In genomic region chr14:43804435-43804834, GRCm38 (mm10) we compare ENCODE assay signal across 30 mouse cellular contexts. TPM values are rescaled to one million over a fixed set of nuclear protein-coding genes. Genes with fewer than 3 reads are reported as not detected.
DNase-seq lines count a peak whose midpoint lies in the region; ATAC-seq and TF ChIP-seq lines count a peak whose summit lies in the region.
"Not testable (repeated sequence)": the region's sequence is repeated elsewhere in the genome, so short reads cannot be mapped to it uniquely, and the experiment has no call there.
"Had no signal": no experiment of that assay in that cellular context is flagged by ENCODE, and none has a peak within 500 bp of the region (broad histone marks: within the 10 kb centered on the region; RNA-seq: fewer than 3 reads in every experiment).

No protein-coding gene starts in this region.

- not testable (repeated sequence) for DNase-seq in forebrain, postnatal 0 days; heart, postnatal 0 days (ENCODE audit: low spot score); kidney, adult 2 months; left cerebral cortex, adult 2 months (ENCODE audit: extremely low spot score in 1 of 2, low spot score in 2 of 2); liver, postnatal 0 days; midbrain, postnatal 0 days (ENCODE audit: low spot score)

- not testable (repeated sequence) for H3K9me3 ChIP-seq in forebrain, postnatal 0 days (ENCODE audit: low read length); heart, postnatal 0 days (replicated peaks; ENCODE audit: control insufficient read depth, low read length); liver, postnatal 0 days (ENCODE audit: low read length); midbrain, postnatal 0 days (ENCODE audit: low read length)

- intact Hi-C loops in left cerebral cortex, adult 2 months (cut with DNase I), result not testable (repeated sequence)

- WGBS in forebrain, postnatal 0 days, result 16% methylated on average over 7 of the region's 7 CpGs
- WGBS in heart, postnatal 0 days, result 15% methylated on average over 7 of the region's 7 CpGs
- WGBS in kidney, adult 2 months, result 14% methylated on average over 7 of the region's 7 CpGs
- 6% methylated on average over 5 of the region's 7 CpGs for WGBS in liver, postnatal 0 days (ENCODE audit: insufficient replicate concordance)
- WGBS in midbrain, postnatal 0 days, result 10% methylated on average over 7 of the region's 7 CpGs

- H3K4me3 ChIP-seq in forebrain, postnatal 0 days (ENCODE audit: low read depth, low read length); heart, postnatal 0 days (ENCODE audit: low read depth, low read length); kidney, adult 2 months (ENCODE audit: insufficient read depth, low read depth, low read length); left cerebral cortex, adult 2 months; liver, postnatal 0 days (ENCODE audit: low read depth, low read length); midbrain, postnatal 0 days (ENCODE audit: low read depth, low read length): not testable (repeated sequence)

- not testable (repeated sequence) for H3K27me3 ChIP-seq in forebrain, postnatal 0 days (ENCODE audit: insufficient read depth, low read length); heart, postnatal 0 days (ENCODE audit: control insufficient read depth, insufficient read depth, low read length); kidney, adult 2 months (replicated peaks; ENCODE audit: control insufficient read depth, insufficient read depth, low read length); liver, postnatal 0 days (ENCODE audit: insufficient read depth, low read length); midbrain, postnatal 0 days (ENCODE audit: insufficient read depth, low read length)

- H3K36me3 ChIP-seq in forebrain, postnatal 0 days (ENCODE audit: insufficient read depth); heart, postnatal 0 days (replicated peaks; ENCODE audit: control insufficient read depth, insufficient read depth, low read length); kidney, adult 2 months (ENCODE audit: control insufficient read depth, insufficient read depth, low read length); liver, postnatal 0 days (replicated peaks; ENCODE audit: insufficient read depth, low read length); midbrain, postnatal 0 days (ENCODE audit: insufficient read depth, low read length): not testable (repeated sequence)

- H3K4me1 ChIP-seq in forebrain, postnatal 0 days (ENCODE audit: insufficient read depth); heart, postnatal 0 days (ENCODE audit: control insufficient read depth, insufficient read depth); kidney, adult 2 months (ENCODE audit: control insufficient read depth, insufficient read depth, low read length); liver, postnatal 0 days (ENCODE audit: insufficient read depth); midbrain, postnatal 0 days (ENCODE audit: insufficient read depth, low read length): not testable (repeated sequence)

- not testable (repeated sequence) for H3K9ac ChIP-seq in forebrain, postnatal 0 days; heart, postnatal 0 days (replicated peaks; ENCODE audit: low read depth, low read length); liver, postnatal 0 days (replicated peaks); midbrain, postnatal 0 days (replicated peaks; ENCODE audit: low read length, poor library complexity, severe bottlenecking)

- not testable (repeated sequence) for TF ChIP-seq POLR2A in kidney, adult 2 months (IDR thresholded peaks at IDR 0.05; ENCODE audit: low read depth, low read length)

- H3K4me2 ChIP-seq in forebrain, postnatal 0 days (ENCODE audit: low read depth); heart, postnatal 0 days (ENCODE audit: low read depth, low read length); liver, postnatal 0 days (ENCODE audit: low read depth, low read length); midbrain, postnatal 0 days (ENCODE audit: low read depth, low read length, poor library complexity, severe bottlenecking): not testable (repeated sequence)

- not testable (repeated sequence) for H3K27ac ChIP-seq in forebrain, postnatal 0 days (ENCODE audit: low read depth, low read length); heart, postnatal 0 days (ENCODE audit: low read depth); kidney, adult 2 months (ENCODE audit: insufficient read depth, low read depth, low read length); left cerebral cortex, adult 2 months; liver, postnatal 0 days (ENCODE audit: low read depth); midbrain, postnatal 0 days (ENCODE audit: low read depth, low read length)

- TF ChIP-seq CTCF in forebrain, postnatal 0 days (IDR thresholded peaks at IDR 0.05; ENCODE audit: low read depth), result peak; percentile 36; the same call in 1 of the 2 replicates
- peak; percentile 28 for TF ChIP-seq CTCF in heart, postnatal 0 days (IDR thresholded peaks at IDR 0.05; ENCODE audit: low read depth)
- 0 out of 2 replicates have a peak, but pooled peaks have one; percentile 12 for TF ChIP-seq CTCF in kidney, adult 2 months (conservative IDR thresholded peaks at IDR 0.05; ENCODE audit: insufficient read depth, insufficient read length, low read depth, low read length)
- TF ChIP-seq CTCF in left cerebral cortex, adult 2 months (IDR thresholded peaks at IDR 0.05), result peak; percentile 38
- TF ChIP-seq CTCF in liver, postnatal 0 days (IDR thresholded peaks at IDR 0.05; ENCODE audit: low read depth), result peak; percentile 48
- peak; percentile 48 for TF ChIP-seq CTCF in midbrain, postnatal 0 days (IDR thresholded peaks at IDR 0.05)

- not testable (repeated sequence) for ATAC-seq in forebrain, postnatal 0 days; heart, postnatal 0 days (ENCODE audit: insufficient read depth, low read depth); liver, postnatal 0 days; midbrain, postnatal 0 days (ENCODE audit: low FRiP score)

- not testable (repeated sequence) for TF ChIP-seq EP300 in heart, postnatal 0 days (IDR thresholded peaks at IDR 0.05; ENCODE audit: low read depth); liver, postnatal 0 days (IDR thresholded peaks at IDR 0.05; ENCODE audit: low read depth)

RNA-seq across cellular contexts. Expression of gene Gm8180, which starts 19.9 kb away (rescaled TPM):
- total RNA-seq in forebrain, postnatal 0 days (2014; rRNA removed), result not detected in 2 replicates
- not detected in 2 replicates for polyA plus RNA-seq in forebrain, postnatal 0 days (2015; fragmentation: Nextera tagmentation; extraction: Ambion mirVana)
- not detected in 2 replicates for total RNA-seq in heart, postnatal 0 days (2014; rRNA removed; ENCODE audit: low replicate concordance)
- not detected in 2 replicates for polyA plus RNA-seq in heart, postnatal 0 days (2015; fragmentation: Nextera tagmentation; extraction: Ambion mirVana)
- polyA plus RNA-seq in kidney, adult 2 months (2012; rRNA removed), result not detected in 2 replicates
- total RNA-seq in left cerebral cortex, adult 2 months (2021), result not detected
- polyA plus RNA-seq in liver, postnatal 0 days (2015; fragmentation: Nextera tagmentation; extraction: Ambion mirVana), result not detected in 2 replicates
- total RNA-seq in midbrain, postnatal 0 days (2014; rRNA removed), result not detected in 2 replicates
- polyA plus RNA-seq in midbrain, postnatal 0 days (2015; fragmentation: Nextera tagmentation; extraction: Ambion mirVana), result not detected in 2 replicates
- total RNA-seq: adrenal gland, adult 18-20 months; adrenal gland, postnatal 10 days; adrenal gland, postnatal 36 days; ES-E14; gastrocnemius, adult 8-10 months; gastrocnemius, postnatal 25 days; heart, adult 18-20 months; heart, postnatal 25 days; hematopoietic stem cell, adult 5-6 weeks had no signal
- polyA plus RNA-seq: C2C12; CD4-positive, CD25-positive, alpha-beta regulatory T cell, adult 4 months; embryonic facial prominence, embryonic 11.5 days; embryonic facial prominence, embryonic 14.5 days; forebrain, embryonic 10.5 days; forebrain, embryonic 13.5 days; forebrain, embryonic 16.5 days; frontal cortex, adult 2 months; gonadal fat pad, adult 2 months; heart, embryonic 10.5 days; heart, embryonic 13.5 days; heart, embryonic 16.5 days; hindbrain, embryonic 12.5 days; hindbrain, embryonic 15.5 days; Patski had no signal

RNA-seq across cellular contexts. Expression of gene Gm6526, which starts 56.8 kb away (rescaled TPM):
- not detected in 2 replicates for total RNA-seq in forebrain, postnatal 0 days (2014; rRNA removed)
- not detected in 2 replicates for polyA plus RNA-seq in forebrain, postnatal 0 days (2015; fragmentation: Nextera tagmentation; extraction: Ambion mirVana)
- total RNA-seq in heart, postnatal 0 days (2014; rRNA removed; ENCODE audit: low replicate concordance), result not detected in 2 replicates
- polyA plus RNA-seq in heart, postnatal 0 days (2015; fragmentation: Nextera tagmentation; extraction: Ambion mirVana), result not detected in 2 replicates
- polyA plus RNA-seq in kidney, adult 2 months (2012; rRNA removed), result not detected in 2 replicates
- not detected for total RNA-seq in left cerebral cortex, adult 2 months (2021)
- not detected in 2 replicates for polyA plus RNA-seq in liver, postnatal 0 days (2015; fragmentation: Nextera tagmentation; extraction: Ambion mirVana)
- not detected in 2 replicates for total RNA-seq in midbrain, postnatal 0 days (2014; rRNA removed)
- not detected in 2 replicates for polyA plus RNA-seq in midbrain, postnatal 0 days (2015; fragmentation: Nextera tagmentation; extraction: Ambion mirVana)
- total RNA-seq: adrenal gland, adult 18-20 months; adrenal gland, postnatal 10 days; adrenal gland, postnatal 36 days; ES-E14; gastrocnemius, adult 8-10 months; gastrocnemius, postnatal 25 days; heart, adult 18-20 months; heart, postnatal 25 days; hematopoietic stem cell, adult 5-6 weeks had no signal
- polyA plus RNA-seq: CD4-positive, CD25-positive, alpha-beta regulatory T cell, adult 4 months; embryonic facial prominence, embryonic 11.5 days; embryonic facial prominence, embryonic 14.5 days; forebrain, embryonic 10.5 days; forebrain, embryonic 13.5 days; forebrain, embryonic 16.5 days; frontal cortex, adult 2 months; gonadal fat pad, adult 2 months; heart, embryonic 13.5 days; heart, embryonic 16.5 days; hindbrain, embryonic 12.5 days; hindbrain, embryonic 15.5 days; Patski had no signal
